Mouse (Mus musculus) hindbrain, embryonic 14.5 days (tissue): ENCODE measurements around the gene Uqcc2. TPM values are rescaled to one million over a fixed set of nuclear protein-coding genes. Genes with fewer than 3 reads are reported as not detected.

Experiments used
- microRNA-seq: library from miRNA; unstranded; fragments of <30 nt; microRNA quantifications from one replicate; pipeline ENCODE4, GENCODE M21; 2016
- polyA plus RNA-seq: library from polyadenylated mRNA; unstranded; fragments of >200 nt; fragmentation: Nextera tagmentation; extraction: Ambion mirVana; gene quantifications from 2 replicates; pipeline ENCODE4 v1.2.1, GENCODE M21; 2014

Uqcc2 gene
- polyA plus RNA-seq, 1 experiment from 2014 or later, result 406 TPM

Small RNA genes within 50 kb of the gene (microRNA-seq; reads per million reads assigned to microRNA genes)
- gene Mir7677, result not detected

Other genes starting within 250 kb of the Uqcc2 start
- 0.90 and 2.1 TPM in 2 replicates for gene Kifc5b, start 216.8 kb downstream of the Uqcc2 start, polyA plus RNA-seq
- gene Phf1, start 200.9 kb downstream of the Uqcc2 start, polyA plus RNA-seq, result 20.6 and 23.3 TPM in 2 replicates
- gene Cuta, start 194.3 kb downstream of the Uqcc2 start, polyA plus RNA-seq, result 112 and 113 TPM in 2 replicates
- gene Syngap1, start 192.7 kb downstream of the Uqcc2 start, polyA plus RNA-seq, result 4.3 and 5.0 TPM in 2 replicates
- gene Zbtb9, start 160.7 kb downstream of the Uqcc2 start, polyA plus RNA-seq, result 9.7 and 11.1 TPM in 2 replicates
- gene Bak1, start 104.9 kb downstream of the Uqcc2 start, polyA plus RNA-seq, result 5.9 and 6.9 TPM in 2 replicates
- gene Itpr3, start 76.6 kb downstream of the Uqcc2 start, polyA plus RNA-seq, result 1.2 and 1.8 TPM in 2 replicates
- gene Ip6k3, start 33.9 kb upstream of the Uqcc2 start, polyA plus RNA-seq, result 0.60 and 0.80 TPM in 2 replicates
- gene Lemd2, start 70.6 kb upstream of the Uqcc2 start, polyA plus RNA-seq, result 24.3 and 24.9 TPM in 2 replicates